Mouse (Mus musculus) cortical plate, adult 2 months (tissue): ENCODE data around the gene Znrf4. TPM values are rescaled to one million over a fixed set of nuclear protein-coding genes. Genes with fewer than 3 reads are reported as not detected.

Experiments used
- H3K27ac ChIP-seq: fragments of 200-500 bp; 2 replicates; pipeline ENCODE4 v1.5.1; 2012; ENCODE audit warnings: low read length, control low read depth, inconsistent platforms; ENCODE audit not compliant: insufficient read depth
- H3K4me1 ChIP-seq: fragments of 200-500 bp; 2 replicates; pipeline ENCODE4 v1.6.1; 2011; ENCODE audit warnings: low read length; ENCODE audit not compliant: control insufficient read depth, insufficient read depth
- H3K4me3 ChIP-seq: fragments of 200-500 bp; 2 replicates; pipeline ENCODE4 v1.5.1; 2011; ENCODE audit warnings: mild to moderate bottlenecking, low read length, control low read depth; ENCODE audit not compliant: insufficient read depth
- CTCF ChIP-seq: fragments of 200-500 bp; IDR thresholded peaks from 2 replicates; pipeline ENCODE4 v1.5.1; 2011; ENCODE audit warnings: mild to moderate bottlenecking, control low read depth, low read length; ENCODE audit not compliant: insufficient read depth; ENCODE audit errors: extremely low read depth
- POLR2A ChIP-seq: fragments of 200-500 bp; IDR thresholded peaks from 2 replicates; pipeline ENCODE4 v1.6.1; 2011; ENCODE audit warnings: mild to moderate bottlenecking, low read length, control low read depth; ENCODE audit not compliant: insufficient read depth; ENCODE audit errors: extremely low read depth
- polyA plus RNA-seq: library from polyadenylated mRNA; depleted of rRNA; stranded (reverse); fragments of >200 nt; gene quantifications from 2 replicates; pipeline ENCODE4 v1.2.3, GENCODE M21; 2012; rRNA removed

Znrf4 gene
- not detected in 2 replicates for polyA plus RNA-seq

DNA sequence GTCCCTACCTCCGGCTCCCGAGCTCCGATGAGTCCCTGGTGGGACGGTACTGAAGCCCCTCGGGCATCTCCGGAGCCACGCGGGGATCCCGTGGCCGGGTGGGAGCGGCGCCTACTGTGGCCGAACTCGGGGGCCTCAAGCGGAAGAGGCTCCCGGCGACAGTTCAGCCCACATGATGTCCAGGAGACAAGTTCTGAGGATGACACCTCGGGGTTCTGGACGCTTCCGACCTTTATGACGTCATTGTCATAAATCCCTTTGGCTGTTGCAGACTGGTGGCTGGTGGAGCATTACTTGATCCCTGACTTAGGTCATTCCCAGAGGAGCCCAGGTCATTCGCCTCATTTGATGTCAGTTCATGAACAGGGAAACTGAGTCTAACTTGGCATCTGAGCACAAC, at the start of gene Znrf4:
TSS of gene Znrf4 (minus strand) at position 122 of the 400 bp plus-strand sequence.
- no peak within 1 kb of the TSS for H3K27ac ChIP-seq
- H3K4me3 ChIP-seq, result no peak within 1 kb of the TSS

DNA sequence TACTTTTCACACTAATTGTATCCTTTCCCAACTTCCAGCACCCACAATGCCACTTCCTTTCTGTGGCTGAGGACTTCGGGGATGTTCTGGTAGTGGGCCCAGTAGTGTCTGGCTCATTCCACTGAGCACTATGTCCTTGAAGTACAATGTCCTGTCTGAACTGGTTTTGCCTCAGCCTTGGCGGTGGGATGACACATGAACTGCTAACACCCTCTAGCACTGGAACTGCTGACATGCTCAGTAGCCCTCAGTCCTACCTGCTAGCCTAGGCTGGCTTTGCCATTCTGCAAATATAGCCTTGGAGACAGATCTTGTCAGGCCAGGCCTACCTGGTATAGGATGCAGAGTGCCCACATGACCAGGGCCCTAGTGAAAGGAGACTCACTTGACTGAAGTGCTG, 49.6 kb upstream of the Znrf4 start:
- Histone ChIP-seq H3K4me3 (no peak overlapping the region), H3K27ac (no peak overlapping the region), H3K4me1 (no peaks in the 10 kb centered on the region)
- TF ChIP-seq POLR2A (no peak), CTCF (no peak)

More for the DNA sequence above, at the start of gene Znrf4:
- TF ChIP-seq POLR2A (no peak), CTCF (no peak)
- 0 out of 2 replicates have a peak, but pooled peaks cover 1% of the 10 kb centered on the region for H3K4me1 ChIP-seq

DNA sequence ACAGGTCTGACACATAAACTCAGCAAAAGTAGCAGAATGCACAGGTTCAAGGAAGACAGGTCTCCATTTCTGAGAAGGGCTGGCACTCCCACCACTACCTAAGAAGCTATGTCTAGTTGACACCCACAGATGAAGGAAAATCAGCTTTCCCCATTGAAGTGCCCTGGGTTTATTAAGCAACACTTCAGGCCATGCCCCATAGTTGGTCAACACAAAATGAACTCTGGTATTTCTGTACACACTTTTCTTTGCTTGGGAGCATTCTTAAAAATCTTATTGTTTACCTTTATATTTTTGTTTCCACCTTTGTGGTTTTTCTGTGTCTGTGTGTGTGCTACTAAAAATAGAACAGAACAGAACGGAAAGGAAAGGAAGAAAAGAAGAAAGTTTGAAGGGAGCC, 47.9 kb upstream of the Znrf4 start:
- H3K27ac ChIP-seq, result no peak overlapping the region
- TF ChIP-seq POLR2A, result no peak
- no peak for TF ChIP-seq CTCF
- no peak overlapping the region for H3K4me3 ChIP-seq
- no peaks in the 10 kb centered on the region for H3K4me1 ChIP-seq

DNA sequence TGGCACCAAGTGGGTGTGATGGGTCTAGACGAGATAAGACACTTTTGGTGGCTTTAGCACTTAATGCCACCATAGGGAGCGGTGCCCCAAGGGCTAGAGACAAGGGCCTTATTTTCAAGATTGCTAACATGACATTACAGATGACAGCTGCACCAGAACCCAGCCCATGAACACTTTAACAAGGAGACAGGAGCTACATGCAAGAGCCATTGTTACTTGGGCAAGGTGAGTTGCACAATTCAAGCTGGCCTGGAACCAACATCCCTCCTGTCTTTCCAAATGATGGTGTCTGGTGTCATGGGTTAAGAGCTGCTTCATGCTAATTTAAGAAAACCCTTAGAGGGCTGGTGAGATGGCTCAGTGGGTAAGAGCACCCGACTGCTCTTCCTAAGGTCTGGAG, 47.2 kb upstream of the Znrf4 start:
- TF ChIP-seq POLR2A (no peak), CTCF (no peak)
- H3K4me3 ChIP-seq, result no peak overlapping the region
- no peak overlapping the region for H3K27ac ChIP-seq
- no peaks in the 10 kb centered on the region for H3K4me1 ChIP-seq

DNA sequence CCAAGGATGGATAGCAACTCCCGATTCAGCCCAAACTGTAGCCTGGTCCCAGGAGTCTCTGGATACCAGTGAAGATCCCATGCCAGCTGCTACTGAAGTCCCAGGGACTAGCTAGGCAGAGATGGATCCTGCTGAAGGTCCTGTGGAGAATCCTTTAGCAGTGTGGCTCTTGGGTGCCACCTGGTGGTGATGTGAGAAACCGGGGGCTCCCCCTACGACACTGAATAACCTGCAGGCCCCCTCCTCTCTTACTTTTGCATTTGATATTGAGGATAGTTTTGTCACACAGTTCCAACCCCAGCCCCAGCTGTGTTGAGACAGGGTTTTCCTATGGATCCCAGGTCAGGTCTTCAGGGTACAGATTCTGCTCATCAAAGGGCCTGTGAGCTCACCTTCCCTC, 46.2 kb upstream of the Znrf4 start:
- H3K27ac ChIP-seq, result no peak overlapping the region
- H3K4me3 ChIP-seq, result no peak overlapping the region
- TF ChIP-seq CTCF (peak; percentile 67), POLR2A (no peak)
- no peaks in the 10 kb centered on the region for H3K4me1 ChIP-seq

DNA sequence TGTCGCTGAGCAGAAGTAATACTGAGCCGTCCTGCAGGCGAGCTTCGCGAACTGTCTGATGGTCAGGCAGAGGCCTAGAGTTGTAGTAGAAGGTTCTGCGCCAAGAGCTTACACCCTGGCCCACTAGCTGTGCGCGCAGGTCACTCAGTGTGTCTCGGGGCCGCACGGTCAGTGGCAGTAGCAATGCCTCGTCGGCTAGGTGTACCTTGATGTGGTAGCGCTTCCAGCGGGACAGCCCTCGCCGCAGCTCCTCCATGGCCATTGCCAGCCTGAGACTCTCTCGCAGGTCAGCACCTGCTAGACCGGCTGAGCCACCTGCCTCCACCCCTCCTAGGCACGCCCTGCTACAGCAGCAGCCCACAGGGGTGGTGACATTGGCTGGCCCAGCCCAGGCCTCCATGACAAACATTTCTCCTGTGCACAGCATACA, 41.9 kb upstream of the Znrf4 start, which contains the start of gene Gm20219:
TSS of gene Gm20219 (minus strand) at position 266 of the 430 bp plus-strand sequence.
- Histone ChIP-seq H3K4me1 (peaks cover 4% of the 10 kb centered on the region), H3K4me3 (no peak within 1 kb of the TSS), H3K27ac (no peak within 1 kb of the TSS)
- TF ChIP-seq CTCF, result no peak
- TF ChIP-seq POLR2A, result no peak

DNA sequence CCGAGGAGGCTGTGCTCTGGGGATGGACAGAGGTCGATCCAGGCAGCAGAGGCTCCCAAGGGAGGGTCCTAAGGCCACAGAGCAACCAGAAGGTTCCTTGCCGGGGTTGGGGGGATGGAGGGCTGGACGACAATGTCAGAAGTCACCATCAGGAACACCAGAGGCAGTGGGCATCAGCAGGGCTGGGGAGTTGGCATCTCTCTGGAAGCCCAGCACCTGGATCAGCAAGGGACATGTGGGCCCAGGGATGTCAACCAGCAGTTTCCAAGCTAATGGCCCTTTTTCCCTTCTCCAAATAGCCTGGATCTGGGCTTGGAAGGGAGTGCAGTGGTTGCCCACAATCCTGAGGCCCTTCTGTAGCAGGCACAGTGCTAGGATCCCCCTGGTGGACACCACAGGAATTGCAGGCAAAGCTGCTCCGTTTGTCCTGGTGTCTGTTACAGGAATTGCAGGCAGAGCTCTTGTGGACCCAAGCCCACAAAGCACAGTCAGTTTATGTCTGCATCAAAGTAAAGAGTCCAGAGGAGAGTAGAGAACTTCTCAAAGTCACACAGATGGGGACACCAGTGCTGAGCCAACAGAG, 40.6 kb upstream of the Znrf4 start:
- TF ChIP-seq POLR2A (no peak), CTCF (peak; percentile 100)
- H3K4me1 ChIP-seq, result peaks cover 4% of the 10 kb centered on the region
- no peak overlapping the region for H3K4me3 ChIP-seq
- no peak overlapping the region for H3K27ac ChIP-seq

DNA sequence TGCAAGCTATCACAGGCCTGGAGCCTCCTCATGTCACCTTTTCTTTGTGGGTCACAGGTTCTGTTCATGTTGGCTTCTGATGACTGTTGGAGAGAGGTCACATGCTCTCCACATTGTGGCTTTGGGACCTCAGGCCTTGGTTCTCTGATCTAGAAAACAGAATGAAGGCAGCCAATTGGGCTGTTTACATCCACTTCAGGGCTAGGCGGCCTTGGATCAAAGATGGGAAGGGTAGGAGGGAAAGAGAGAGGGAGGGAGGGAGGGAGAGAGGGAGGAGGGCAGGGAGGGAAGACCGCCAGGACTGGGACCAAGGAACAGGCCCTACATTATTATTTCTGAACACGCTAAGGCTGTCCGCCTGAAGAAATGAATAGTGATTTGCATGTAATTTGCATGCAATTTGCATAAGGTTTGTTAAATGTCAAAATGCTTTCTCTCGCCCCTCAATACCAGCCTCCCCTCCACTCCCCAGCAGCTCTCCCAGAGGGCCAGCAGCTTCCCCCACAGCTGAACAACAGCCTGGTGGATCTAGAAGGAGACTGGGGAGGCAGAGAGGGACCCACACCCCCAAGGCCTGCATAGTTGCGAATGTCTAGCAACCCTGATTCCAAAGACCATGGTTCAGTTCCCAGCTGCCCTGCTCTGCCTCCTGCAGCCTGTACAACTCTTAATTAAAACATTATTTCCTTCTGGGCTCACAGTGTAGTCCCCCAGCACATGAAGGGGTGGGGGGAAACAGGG, 39.8 kb upstream of the Znrf4 start:
- no peak overlapping the region for H3K27ac ChIP-seq
- TF ChIP-seq POLR2A (no peak), CTCF (no peak)
- no peak overlapping the region for H3K4me3 ChIP-seq
- H3K4me1 ChIP-seq, result peaks cover 4% of the 10 kb centered on the region

DNA sequence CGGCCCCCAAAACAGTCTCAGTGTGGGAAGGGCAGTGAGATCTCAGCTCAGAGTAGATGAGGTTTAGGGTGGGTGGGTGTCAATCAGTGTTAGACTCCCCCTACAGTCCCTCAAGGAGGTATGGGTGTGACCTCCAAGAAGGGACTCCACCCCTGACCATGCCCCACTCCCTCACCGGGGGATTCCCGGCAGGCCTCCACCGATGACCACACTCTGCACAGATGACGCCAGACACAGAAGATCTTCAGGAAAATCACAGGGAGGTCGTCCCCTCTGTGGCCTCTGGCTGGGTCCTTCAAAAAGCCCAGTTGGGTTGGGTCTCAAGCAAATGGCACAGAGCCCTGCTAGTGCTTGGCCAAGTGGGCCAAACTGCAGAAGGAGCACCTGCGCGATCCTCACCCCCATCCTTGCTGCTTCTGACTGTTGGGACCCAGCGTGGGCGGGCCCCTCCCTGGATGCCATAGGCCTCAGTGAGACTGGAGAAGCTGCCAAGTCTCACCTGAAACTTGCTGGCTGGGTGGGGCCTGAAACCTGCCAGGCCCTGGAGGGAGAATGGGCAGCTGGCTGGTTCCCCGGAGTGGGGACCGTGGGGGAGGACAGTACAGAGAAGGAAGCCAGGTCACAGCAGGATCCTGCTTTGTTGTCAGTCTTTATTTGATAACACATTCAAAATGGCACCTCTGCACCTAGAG, 38.7 kb upstream of the Znrf4 start:
- Histone ChIP-seq H3K4me3 (no peak overlapping the region), H3K27ac (no peak overlapping the region), H3K4me1 (peaks cover 4% of the 10 kb centered on the region)
- TF ChIP-seq CTCF, result no peak
- no peak for TF ChIP-seq POLR2A
